In genomic region chr12:101977404-101977915, GRCm38 (mm10) we compare ENCODE assay signal across 11 mouse cellular contexts. TPM values are rescaled to one million over a fixed set of nuclear protein-coding genes. Genes with fewer than 3 reads are reported as not detected.
DNase-seq lines count a peak whose midpoint lies in the region; ATAC-seq and TF ChIP-seq lines count a peak whose summit lies in the region.
"Had no signal": no experiment of that assay in that cellular context is flagged by ENCODE, and none has a peak within 500 bp of the region (broad histone marks: within the 10 kb centered on the region; RNA-seq: fewer than 3 reads in every experiment).

No protein-coding gene starts in this region.

- no peak for ATAC-seq in kidney, embryonic 15.5 days (replicated peaks; ENCODE audit: low FRiP score)
- no peak for ATAC-seq in intestine, embryonic 15.5 days
- ATAC-seq in erythroid progenitor cell, adult 5-6 weeks (replicated peaks; ENCODE audit: low FRiP score, poor library complexity, severe bottlenecking): no peak
- ATAC-seq: Patski had no signal

- peaks cover 18% of the 10 kb centered on the region; the same call in 1 of the 2 replicates for H3K36me3 ChIP-seq in kidney, embryonic 15.5 days
- no peaks in the 10 kb centered on the region for H3K36me3 ChIP-seq in intestine, embryonic 15.5 days
- H3K36me3 ChIP-seq in myocyte (ENCODE audit: control insufficient read depth, insufficient read depth): peaks cover 2% of the 10 kb centered on the region

- H3K27ac ChIP-seq in kidney, embryonic 15.5 days: no peak overlapping the region
- no peak overlapping the region for H3K27ac ChIP-seq in brown adipose tissue, adult 24 weeks (replicated peaks; ENCODE audit: low read depth, low read length)
- H3K27ac ChIP-seq in intestine, embryonic 15.5 days: no peak overlapping the region

- 92% methylated on average over 10 of the region's 10 CpGs for WGBS in kidney, embryonic 15.5 days
- 90% methylated on average over 10 of the region's 10 CpGs for WGBS in intestine, embryonic 15.5 days

- no peak for DNase-seq in kidney, postnatal 4 days
- no peak for DNase-seq in lung, adult 18-20 months
- no peak for DNase-seq in ovary, postnatal 14 days (ENCODE audit: low spot score)
- DNase-seq: cerebellum, adult 11 months; thymus, adult 18-20 months had no signal

- H3K4me3 ChIP-seq in kidney, embryonic 15.5 days (replicated peaks): peak overlapping the region; percentile 94; the same call in 1 of the 2 replicates
- H3K4me3 ChIP-seq in brown adipose tissue, adult 24 weeks (ENCODE audit: insufficient read depth, low read depth, low read length): peak overlapping the region; percentile 87; the same call in 1 of the 2 replicates
- H3K4me3 ChIP-seq in intestine, embryonic 15.5 days (replicated peaks): no peak overlapping the region
- H3K4me3 ChIP-seq in myocyte: peak overlapping the region; percentile 91

- peaks cover 16% of the 10 kb centered on the region for H3K4me1 ChIP-seq in kidney, embryonic 15.5 days
- peaks cover 11% of the 10 kb centered on the region; the same call in 1 of the 2 replicates for H3K4me1 ChIP-seq in brown adipose tissue, adult 24 weeks (ENCODE audit: control insufficient read depth, insufficient read depth, insufficient read length, low read length)
- H3K4me1 ChIP-seq in intestine, embryonic 15.5 days (replicated peaks): peaks cover 9% of the 10 kb centered on the region

- H3K27me3 ChIP-seq in kidney, embryonic 15.5 days: no peaks in the 10 kb centered on the region
- no peaks in the 10 kb centered on the region for H3K27me3 ChIP-seq in intestine, embryonic 15.5 days (replicated peaks)
- H3K27me3 ChIP-seq in myocyte (ENCODE audit: control insufficient read depth, insufficient read depth, insufficient read length): no peaks in the 10 kb centered on the region
- H3K27me3 ChIP-seq: Patski had no signal

- no peak overlapping the region for H3K9ac ChIP-seq in kidney, embryonic 15.5 days
- no peak overlapping the region for H3K9ac ChIP-seq in intestine, embryonic 15.5 days

- peak overlapping the region; percentile 69; the same call in 1 of the 2 replicates for H3K4me2 ChIP-seq in kidney, embryonic 15.5 days
- H3K4me2 ChIP-seq in intestine, embryonic 15.5 days (replicated peaks): peak overlapping the region; percentile 63
- peak overlapping the region; percentile 82 for H3K4me2 ChIP-seq in myocyte (ENCODE audit: low read depth)

- peaks cover 70% of the 10 kb centered on the region for H3K79me2 ChIP-seq in myocyte (ENCODE audit: control insufficient read depth, insufficient read depth)

- no peak overlapping the region for H3ac ChIP-seq in myocyte (ENCODE audit: control insufficient read depth, insufficient read length)

- TF ChIP-seq POLR2A in myocyte (IDR thresholded peaks at IDR 0.05; ENCODE audit: insufficient read length, low read depth): no peak

- H3K9me3 ChIP-seq in kidney, embryonic 15.5 days (replicated peaks): no peaks in the 10 kb centered on the region
- no peaks in the 10 kb centered on the region for H3K9me3 ChIP-seq in intestine, embryonic 15.5 days

TF ChIP-seq in myocyte, 11 proteins besides CTCF, POLR2A, EP300 and RAD21:
- TF ChIP-seq E2F4 (IDR thresholded peaks at IDR 0.05; ENCODE audit: insufficient read depth): no peak
- TF ChIP-seq TCF12 (IDR thresholded peaks at IDR 0.05; ENCODE audit: insufficient read depth, poor library complexity, severe bottlenecking): no peak
- TF ChIP-seq REST (IDR thresholded peaks at IDR 0.05; ENCODE audit: insufficient read depth, insufficient read length): no peak
- no peak for TF ChIP-seq POLR2AphosphoS2 (IDR thresholded peaks at IDR 0.05; ENCODE audit: insufficient read length, low read depth)
- TF ChIP-seq TCF3 (IDR thresholded peaks at IDR 0.05; ENCODE audit: insufficient read length, low read depth): no peak
- no peak for TF ChIP-seq CEBPB (IDR thresholded peaks at IDR 0.05; ENCODE audit: insufficient read depth, poor library complexity, severe bottlenecking)
- TF ChIP-seq MAX (IDR thresholded peaks at IDR 0.05; ENCODE audit: low read depth): no peak
- no peak for TF ChIP-seq SRF (IDR thresholded peaks at IDR 0.05; ENCODE audit: control insufficient read depth, insufficient read length, low read depth)
- TF ChIP-seq USF1 (IDR thresholded peaks at IDR 0.05; ENCODE audit: low read depth): no peak
- no peak for TF ChIP-seq MYOG (IDR thresholded peaks at IDR 0.05; ENCODE audit: control insufficient read depth in 1 of 3, insufficient read depth in 1 of 3, insufficient read length in 2 of 3, low read depth in 2 of 3)
- no peak for TF ChIP-seq MYOD1 (IDR thresholded peaks at IDR 0.05; ENCODE audit: control insufficient read depth in 1 of 3, insufficient read length in 2 of 3, low read depth in 2 of 3)

RNA-seq across cellular contexts. Expression of gene Cpsf2, which starts 1.7 kb away (rescaled TPM):
- 29.5 and 30.9 TPM in 2 replicates for polyA plus RNA-seq in kidney, embryonic 15.5 days (2015; fragmentation: Nextera tagmentation; extraction: Ambion mirVana)
- 12.3 TPM in 2 replicates for polyA plus RNA-seq in brown adipose tissue, adult 24 weeks (2012; ENCODE audit: insufficient read depth, insufficient read length, missing spikeins)
- polyA plus RNA-seq in intestine, embryonic 15.5 days (2015; fragmentation: Nextera tagmentation; extraction: Ambion mirVana): 24.7 and 27.1 TPM in 2 replicates
- polyA plus RNA-seq in myocyte (2012; fragmentation: generic; extraction: Trizol): 11.0 TPM
- total RNA-seq in erythroid progenitor cell, adult 5-6 weeks (2015; ENCODE audit: low replicate concordance): 16.6 and 20.1 TPM in 2 replicates
- total RNA-seq in erythroid progenitor cell, adult 5-6 weeks (2017; ENCODE audit: low replicate concordance): 31.9 and 32.7 TPM in 2 replicates

RNA-seq across cellular contexts. Expression of gene Atxn3, which starts 19.4 kb away (rescaled TPM):
- 11.7 and 14.9 TPM in 2 replicates for polyA plus RNA-seq in kidney, embryonic 15.5 days (2015; fragmentation: Nextera tagmentation; extraction: Ambion mirVana)
- 6.3 and 10.6 TPM in 2 replicates for polyA plus RNA-seq in brown adipose tissue, adult 24 weeks (2012; ENCODE audit: insufficient read depth, insufficient read length, missing spikeins)
- polyA plus RNA-seq in intestine, embryonic 15.5 days (2015; fragmentation: Nextera tagmentation; extraction: Ambion mirVana): 14.0 and 16.4 TPM in 2 replicates
- 2.8 TPM for polyA plus RNA-seq in myocyte (2012; fragmentation: generic; extraction: Trizol)
- total RNA-seq in erythroid progenitor cell, adult 5-6 weeks (2015; ENCODE audit: low replicate concordance): 9.7 and 10.5 TPM in 2 replicates
- 15.1 and 15.7 TPM in 2 replicates for total RNA-seq in erythroid progenitor cell, adult 5-6 weeks (2017; ENCODE audit: low replicate concordance)
